Mouse (Mus musculus): ENCODE measurements at regions not wholly inside any gene's neighbourhood (a gene's known extent, or its start where the extent isn't known, plus 50 kb on each side); places are given as distances from the start of the nearest gene placed in this dataset.

DNA sequence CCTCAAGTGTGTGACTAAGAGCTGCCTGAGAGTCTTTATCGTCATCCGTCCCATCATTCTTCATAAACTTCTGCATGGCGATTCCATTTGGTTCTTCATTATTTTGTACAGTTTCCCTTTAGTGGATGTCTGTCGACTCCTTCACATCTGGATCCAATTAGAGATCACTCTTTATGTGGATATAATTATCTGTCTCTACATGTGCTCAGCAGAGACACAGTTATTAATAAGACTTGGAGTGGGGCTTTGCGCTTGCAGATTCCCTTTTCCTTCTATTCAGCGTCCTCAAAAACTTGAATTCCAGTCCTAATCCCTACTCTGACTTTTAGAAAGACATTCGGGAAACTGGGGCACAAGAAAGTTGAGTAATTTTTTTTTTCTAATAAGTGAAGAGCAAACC, 483.1 kb downstream of the Ttll7 start:
- TF ChIP-seq CTCF (IDR thresholded peaks at IDR 0.05; ENCODE audit: low read depth) (no peak), EP300 (IDR thresholded peaks at IDR 0.05; ENCODE audit: low read depth) (no peak)
